Mouse (Mus musculus) neural tube, embryonic 14.5 days (tissue): ENCODE results near the gene Slc22a18. TPM values are rescaled to one million over a fixed set of nuclear protein-coding genes. Genes with fewer than 3 reads are reported as not detected.

ENCODE experiments used
- ATAC-seq: fragments of 200-750 bp; cut with Nextera tagmentation; 2 replicates; pipeline ENCODE4 v1.8.0; 2017; ENCODE audit warnings: low read depth, mild to moderate bottlenecking, moderate TSS enrichment, moderate library complexity
- H3K27ac ChIP-seq: fragments of 300-500 bp; sonication (generic); 2 replicates; pipeline ENCODE4 v1.5.1; 2014; ENCODE audit warnings: low read depth, mild to moderate bottlenecking, control low read depth, low read length, moderate library complexity, mixed read lengths
- H3K27me3 ChIP-seq: fragments of 300-500 bp; sonication (generic); 2 replicates; pipeline ENCODE4 v1.6.1; 2014; ENCODE audit warnings: low read length; ENCODE audit not compliant: control insufficient read depth, insufficient read depth
- H3K36me3 ChIP-seq: fragments of 300-500 bp; sonication (generic); 2 replicates; pipeline ENCODE4 v1.6.1; 2014; ENCODE audit warnings: low read length, mixed read lengths; ENCODE audit not compliant: control insufficient read depth, insufficient read depth
- H3K4me1 ChIP-seq: fragments of 300-500 bp; sonication (generic); 2 replicates; pipeline ENCODE4 v1.6.1; 2014; ENCODE audit warnings: low read length; ENCODE audit not compliant: control insufficient read depth, insufficient read depth
- H3K4me2 ChIP-seq: fragments of 300-500 bp; sonication (generic); 2 replicates; pipeline ENCODE4 v1.6.1; 2014; ENCODE audit warnings: mild to moderate bottlenecking, low read depth, low read length, control low read depth
- H3K4me3 ChIP-seq: fragments of 300-500 bp; sonication (generic); 2 replicates; pipeline ENCODE4 v1.5.1; 2014; ENCODE audit warnings: low read depth, low read length, control low read depth, mixed read lengths
- H3K9ac ChIP-seq: fragments of 300-500 bp; sonication (generic); replicated peaks from 2 replicates; pipeline ENCODE4 v1.6.1; 2014; ENCODE audit warnings: low read depth, mild to moderate bottlenecking, control low read depth, low read length, mixed read lengths
- H3K9me3 ChIP-seq: fragments of 300-500 bp; sonication (generic); 2 replicates; pipeline ENCODE4 v1.6.1; 2016; ENCODE audit warnings: low read length; ENCODE audit not compliant: control insufficient read depth
- WGBS: fragments of 180-500 bp; shearing (Covaris S2); extraction: QIAGEN DNeasy Blood & Tissue Kit; methylation state at CpG from one replicate; pipeline ENCODE4 v1.1.7; 2014; 5-methylcytosine and 5-hydroxymethylcytosine counted together
- polyA plus RNA-seq: library from polyadenylated mRNA; unstranded; fragments of >200 nt; fragmentation: Nextera tagmentation; extraction: Ambion mirVana; gene quantifications from 2 replicates; pipeline ENCODE4 v1.2.1, GENCODE M21; 2014

Slc22a18 gene
- 0.31 and 0.63 TPM in 2 replicates for polyA plus RNA-seq

DNA sequence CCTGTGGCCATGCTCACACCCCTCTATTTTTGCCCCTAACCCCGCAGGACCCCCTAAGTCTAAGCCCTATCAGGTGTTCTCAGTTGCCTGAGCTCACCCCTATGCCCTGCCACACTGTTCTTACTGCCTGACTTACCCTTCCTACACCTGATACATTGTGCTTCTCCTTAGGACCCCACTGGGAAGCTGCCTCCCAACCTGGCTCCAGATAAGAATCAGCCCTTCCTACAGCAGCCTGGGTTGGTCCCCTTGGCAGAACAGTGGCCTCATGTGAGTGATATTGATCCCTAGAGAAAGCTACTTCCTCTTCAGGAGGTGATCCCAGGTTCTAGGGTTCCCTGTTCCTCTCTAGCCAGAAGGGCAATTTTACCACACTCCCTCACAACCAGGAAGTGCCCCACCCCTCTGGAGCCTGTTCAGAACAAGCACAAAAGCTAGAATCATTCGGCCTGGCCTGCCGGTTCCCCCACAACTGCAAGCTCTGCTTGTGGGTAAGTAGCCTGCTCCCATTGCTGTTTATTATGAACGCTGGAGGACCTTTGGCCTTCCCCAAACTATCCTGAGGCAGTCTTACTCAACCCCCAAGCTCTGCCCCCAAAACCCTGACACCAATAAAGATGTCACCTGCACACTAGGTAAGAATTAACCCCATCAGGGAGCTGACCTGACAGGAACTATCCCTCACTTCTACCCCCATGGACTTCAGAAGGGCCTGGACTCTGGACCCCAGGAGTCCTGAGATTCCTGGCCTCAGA lies at the start of gene Slc22a18:
TSS of gene Slc22a18 (plus strand) at position 390 of the 755 bp plus-strand sequence.
- Histone ChIP-seq H3K9ac (no peak within 1 kb of the TSS), H3K4me1 (no peaks in the 10 kb centered on the region), H3K36me3 (no peaks in the 10 kb centered on the region), H3K4me3 (no peak within 1 kb of the TSS), H3K27ac (no peak within 1 kb of the TSS), H3K27me3 (no peaks in the 10 kb centered on the region), H3K4me2 (no peak within 1 kb of the TSS), H3K9me3 (no peaks in the 10 kb centered on the region)
- ATAC-seq, result no peak
- 39% methylated on average over 4 of the region's 4 CpGs for WGBS

GRCm38 (mm10) chr7:143428142-143428813 lies 45.3 kb upstream of the Slc22a18 start:
- peaks cover 8% of the 10 kb centered on the region; the same call in 1 of the 2 replicates for H3K4me1 ChIP-seq
- WGBS, result 8% methylated on average over 23 of the region's 23 CpGs
- no peak overlapping the region for H3K9ac ChIP-seq
- peak overlapping the region; percentile 40; the same call in 1 of the 2 replicates for H3K27ac ChIP-seq
- H3K9me3 ChIP-seq, result no peaks in the 10 kb centered on the region
- H3K36me3 ChIP-seq, result no peaks in the 10 kb centered on the region
- H3K4me3 ChIP-seq, result no peak overlapping the region
- no peaks in the 10 kb centered on the region for H3K27me3 ChIP-seq
- peak; percentile 82 for ATAC-seq
- no peak overlapping the region for H3K4me2 ChIP-seq

GRCm38 (mm10) chr7:143428814-143429499 lies 44.6 kb upstream of the Slc22a18 start:
- 21% methylated on average over 2 of the region's 2 CpGs for WGBS
- peak; percentile 18; the same call in 1 of the 2 replicates for ATAC-seq

DNA sequence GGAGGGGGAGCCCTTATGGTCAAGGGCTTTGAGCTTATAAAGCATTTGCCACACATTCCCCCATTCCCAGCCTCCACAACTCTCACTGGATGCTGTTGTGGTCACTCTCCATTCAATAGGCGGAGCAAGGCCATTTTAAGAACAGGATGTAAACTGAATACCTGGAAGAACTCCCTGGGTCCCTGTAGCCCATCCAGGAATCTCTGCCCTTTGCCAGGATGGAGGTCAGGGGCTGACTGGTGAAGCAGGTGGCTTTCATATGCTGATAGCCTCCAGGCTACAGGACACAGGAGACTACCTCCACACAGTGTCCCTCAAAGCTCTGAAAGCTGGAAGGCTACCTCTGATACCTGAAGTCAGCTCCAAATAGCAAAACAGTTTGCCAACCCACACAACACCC lies 40.9 kb upstream of the Slc22a18 start:
- Histone ChIP-seq H3K36me3 (no peaks in the 10 kb centered on the region), H3K9me3 (no peaks in the 10 kb centered on the region), H3K27ac (no peak overlapping the region), H3K9ac (no peak overlapping the region), H3K27me3 (no peaks in the 10 kb centered on the region), H3K4me2 (no peak overlapping the region), H3K4me3 (no peak overlapping the region), H3K4me1 (peaks cover 9% of the 10 kb centered on the region; the same call in 1 of the 2 replicates)
- 85% methylated on average over 1 of the region's 1 CpGs for WGBS
- ATAC-seq, result no peak

More at GRCm38 (mm10) chr7:143428814-143429499, 44.6 kb upstream of the Slc22a18 start:
- peak overlapping the region; percentile 40; the same call in 1 of the 2 replicates for H3K27ac ChIP-seq
- no peak overlapping the region for H3K4me3 ChIP-seq
- no peak overlapping the region for H3K4me2 ChIP-seq
- H3K9me3 ChIP-seq, result no peaks in the 10 kb centered on the region
- peaks cover 8% of the 10 kb centered on the region; the same call in 1 of the 2 replicates for H3K4me1 ChIP-seq
- H3K27me3 ChIP-seq, result no peaks in the 10 kb centered on the region
- no peaks in the 10 kb centered on the region for H3K36me3 ChIP-seq
- H3K9ac ChIP-seq, result no peak overlapping the region

DNA sequence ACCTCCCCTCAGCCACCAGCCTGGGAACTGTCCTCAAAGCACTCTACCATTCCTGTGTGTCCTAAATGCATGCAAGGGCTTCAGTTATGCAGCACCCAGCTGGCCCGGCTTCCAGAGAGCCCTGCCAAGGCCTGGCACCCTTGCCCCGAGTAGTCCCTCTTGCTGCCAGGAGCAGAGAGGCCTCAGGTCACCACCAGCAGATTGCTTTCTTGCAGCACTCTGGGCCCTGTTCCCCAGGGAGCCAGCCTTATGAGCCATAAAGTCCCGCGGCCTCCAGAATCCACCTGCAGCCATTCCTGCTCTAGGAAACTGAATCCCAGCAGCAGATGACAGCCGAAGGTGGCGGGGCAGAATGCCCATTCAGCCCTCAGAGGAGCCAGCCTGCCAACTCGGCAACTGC lies 40.2 kb upstream of the Slc22a18 start:
- no peak overlapping the region for H3K9ac ChIP-seq
- peaks cover 14% of the 10 kb centered on the region; the same call in 1 of the 2 replicates for H3K4me1 ChIP-seq
- H3K27ac ChIP-seq, result no peak overlapping the region
- no peak for ATAC-seq
- 39% methylated on average over 7 of the region's 7 CpGs for whole genome bisulfite sequencing
- no peak overlapping the region for H3K4me3 ChIP-seq
- no peaks in the 10 kb centered on the region for H3K36me3 ChIP-seq
- no peak overlapping the region for H3K4me2 ChIP-seq
- H3K27me3 ChIP-seq, result no peaks in the 10 kb centered on the region
- no peaks in the 10 kb centered on the region for H3K9me3 ChIP-seq

DNA sequence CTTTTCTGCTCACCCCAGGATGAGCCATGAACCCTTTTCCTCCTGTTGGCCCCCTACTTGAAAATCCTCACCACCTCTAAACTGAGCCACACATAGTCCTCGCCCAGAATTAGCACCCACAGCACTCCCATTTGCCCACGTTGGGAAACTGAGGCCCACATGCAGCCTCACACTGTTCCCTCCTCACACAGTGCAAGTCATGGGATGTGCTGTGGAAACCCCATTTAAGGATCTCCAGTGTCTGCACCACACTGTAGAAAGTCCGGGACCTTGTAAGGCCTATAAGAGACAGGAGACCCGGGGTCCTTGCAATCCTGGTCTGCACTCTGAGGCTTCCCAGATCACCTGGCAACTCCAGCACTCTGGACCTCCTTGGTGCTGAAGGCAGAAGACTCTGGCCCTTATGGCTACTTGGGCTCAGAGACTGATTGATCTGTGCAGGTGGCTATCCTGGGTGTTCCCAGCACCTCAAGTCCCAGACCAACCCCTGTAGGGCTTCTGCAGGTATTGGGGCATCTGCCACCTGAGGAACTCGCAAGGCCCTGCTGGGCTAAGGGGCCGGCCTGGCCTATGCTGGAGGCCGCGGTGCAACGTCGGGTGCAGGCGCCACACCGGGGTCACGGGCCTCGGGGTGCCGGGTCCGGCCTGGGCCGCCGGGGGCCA lies 36.2 kb upstream of the Slc22a18 start:
- peak overlapping the region; percentile 40; the same call in 1 of the 2 replicates for H3K27ac ChIP-seq

DNA sequence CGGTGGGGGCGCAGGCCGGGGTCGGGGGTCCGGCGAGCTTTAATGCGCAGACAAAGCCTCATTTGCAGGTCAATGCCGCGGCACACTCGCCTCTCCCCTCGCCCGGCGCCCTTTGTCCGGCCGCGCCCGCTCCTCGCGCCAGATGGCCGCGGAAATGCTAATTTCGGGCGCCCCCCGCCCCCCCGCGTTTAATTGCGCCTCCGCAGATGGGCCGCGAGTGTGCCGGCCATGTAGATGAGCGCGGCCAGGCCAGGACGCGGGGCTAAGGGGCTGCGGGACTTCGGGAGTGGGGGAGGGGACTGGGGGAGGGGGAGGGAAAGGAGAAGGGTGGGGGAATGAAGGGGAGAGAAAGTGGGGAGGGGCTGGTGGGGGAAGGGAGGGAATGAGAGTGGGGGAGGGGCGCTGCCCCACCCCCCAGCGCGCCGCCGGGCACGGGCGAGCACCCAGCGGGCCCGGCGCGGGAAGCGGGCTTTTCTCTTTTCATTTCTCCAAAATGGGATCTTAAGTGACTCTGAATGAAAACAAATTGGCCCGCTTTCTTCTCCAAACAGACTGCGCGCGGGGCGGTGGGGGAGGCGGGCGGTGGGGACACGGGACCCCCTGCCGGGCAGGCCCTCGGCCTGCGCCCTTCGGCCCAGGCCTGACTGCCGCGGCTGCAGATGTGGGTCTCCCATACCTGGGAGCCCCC lies 35.5 kb upstream of the Slc22a18 start:
- H3K4me2 ChIP-seq, result peak overlapping the region; percentile 90
- H3K9me3 ChIP-seq, result no peaks in the 10 kb centered on the region
- peaks cover 9% of the 10 kb centered on the region; the same call in 1 of the 2 replicates for H3K4me1 ChIP-seq
- WGBS, result 1% methylated on average over 53 of the region's 63 CpGs
- H3K4me3 ChIP-seq, result peak overlapping the region; percentile 38
- peak overlapping the region; percentile 63 for H3K9ac ChIP-seq
- no peaks in the 10 kb centered on the region for H3K27me3 ChIP-seq
- peak overlapping the region; percentile 40; the same call in 1 of the 2 replicates for H3K27ac ChIP-seq
- peak; percentile 69 for ATAC-seq
- H3K36me3 ChIP-seq, result no peaks in the 10 kb centered on the region

More for the DNA sequence above, 36.2 kb upstream of the Slc22a18 start:
- H3K9ac ChIP-seq, result peak overlapping the region; percentile 63
- H3K4me2 ChIP-seq, result peak overlapping the region; percentile 90
- WGBS, result 35% methylated on average over 9 of the region's 18 CpGs
- H3K4me3 ChIP-seq, result peak overlapping the region; percentile 38
- no peaks in the 10 kb centered on the region for H3K36me3 ChIP-seq
- ATAC-seq, result 0 out of 2 replicates have a peak, but pooled peaks have one; percentile 38
- peaks cover 9% of the 10 kb centered on the region; the same call in 1 of the 2 replicates for H3K4me1 ChIP-seq
- H3K9me3 ChIP-seq, result no peaks in the 10 kb centered on the region
- no peaks in the 10 kb centered on the region for H3K27me3 ChIP-seq

- H3K27me3 ChIP-seq, result no peaks in the 10 kb centered on the region
- no peaks in the 10 kb centered on the region for H3K36me3 ChIP-seq
- H3K4me2 ChIP-seq, result no peak overlapping the region
- no peak overlapping the region for H3K27ac ChIP-seq
- 74% methylated on average over 1 of the region's 1 CpGs for WGBS
- H3K9ac ChIP-seq, result no peak overlapping the region
- ATAC-seq, result no peak
- H3K4me3 ChIP-seq, result no peak overlapping the region
- peaks cover 12% of the 10 kb centered on the region; the same call in 1 of the 2 replicates for H3K4me1 ChIP-seq
- H3K9me3 ChIP-seq, result no peaks in the 10 kb centered on the region
These were observed 34.6 kb upstream of the Slc22a18 start for GRCm38 (mm10) chr7:143438965-143439364.
